Mouse (Mus musculus) adrenal gland, adult 8-10 months (tissue): ENCODE data around the gene Tmem245. TPM values are rescaled to one million over a fixed set of nuclear protein-coding genes. Genes with fewer than 3 reads are reported as not detected.

Source experiments
- microRNA-seq, 2 experiments: library from miRNA; unstranded; fragments of <30 nt; microRNA quantifications; one replicate each; pipeline ENCODE4 v1.2.0; 2022
- total RNA-seq, 4 experiments: library from RNA; stranded (reverse); gene quantifications; 2 replicates each; pipeline ENCODE4 v1.2.4; 2022

The Tmem245 gene
- total RNA-seq, 4 experiments from 2014 or later, result 55.1 to 69.7 (median 57.5) TPM

Small RNA genes within 50 kb of the gene (microRNA-seq; reads per million reads assigned to microRNA genes)
- gene Mir32, result 34.0 to 44.1 reads per million in 2 experiments

Other genes with a start within 250 kb of the Tmem245 start
- gene Gm26657, start 207.4 kb downstream of the Tmem245 start, total RNA-seq, result not detected
- gene Actl7b, start 206.0 kb downstream of the Tmem245 start, total RNA-seq, result under 1 TPM in 1 of 4 experiments, not detected in 3; 0.24 TPM
- gene Actl7a, start 204.0 kb downstream of the Tmem245 start, total RNA-seq, result not detected
- gene Elp1, start 145.1 kb downstream of the Tmem245 start, total RNA-seq, result 10 to 100 TPM; 33.3 to 43.6 (median 39.4) TPM
- 10 to 100 TPM; 13.6 to 17.0 (median 14.6) TPM for gene Fam206a, start 145.1 kb downstream of the Tmem245 start, total RNA-seq
- 10 to 100 TPM; 18.0 to 21.3 (median 20.2) TPM for gene Ctnnal1, start 82.2 kb downstream of the Tmem245 start, total RNA-seq
- 1 to 10 TPM; 1.0 to 1.6 (median 1.2) TPM for gene Frrs1l, start 43.0 kb upstream of the Tmem245 start, total RNA-seq
- 1 to 10 TPM; 1.9 to 3.5 (median 2.6) TPM for gene Epb41l4b, start 196.0 kb upstream of the Tmem245 start, total RNA-seq